Mouse (Mus musculus): ENCODE results near the gene Ipo5. TPM values are rescaled to one million over a fixed set of nuclear protein-coding genes. Genes with fewer than 3 reads are reported as not detected.

Ipo5 gene
- polyA plus RNA-seq, 1 experiment: 27.7 TPM

DNA sequence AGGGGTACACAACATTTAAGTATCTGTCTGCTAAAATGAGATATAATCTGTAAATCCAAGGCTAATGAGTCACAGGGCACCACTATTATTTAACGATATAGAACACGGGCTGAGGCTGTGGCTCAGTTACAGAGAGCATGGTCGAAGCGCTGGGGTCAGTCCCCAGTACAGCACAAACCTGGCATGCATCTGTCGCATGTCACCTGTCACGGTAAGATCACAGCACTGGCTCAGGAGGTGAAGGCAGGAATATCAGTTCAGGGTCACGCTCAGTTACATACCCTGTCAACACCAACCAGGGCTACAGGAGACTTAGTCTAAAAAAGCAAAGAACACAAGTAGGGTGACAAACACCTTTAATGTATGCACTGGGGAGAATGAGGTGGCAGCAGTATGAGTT, 36.6 kb upstream of the Ipo5 start:
- Histone ChIP-seq H3K4me3 (ENCODE audit: control insufficient read depth, insufficient read depth, low read length) (no peak overlapping the region), H3K27me3 (ENCODE audit: control insufficient read depth, insufficient read depth, low read length) (no peaks in the 10 kb centered on the region), H3K27ac (ENCODE audit: control insufficient read depth, insufficient read depth, low read length) (no peak overlapping the region), H3K4me1 (replicated peaks; ENCODE audit: control insufficient read depth, insufficient read depth, low read length) (no peaks in the 10 kb centered on the region), H3K36me3 (ENCODE audit: control insufficient read depth, insufficient read depth, low read length) (no peaks in the 10 kb centered on the region)
- WGBS: 96% methylated on average over 7 of the region's 7 CpGs
- TF ChIP-seq CTCF (IDR thresholded peaks at IDR 0.05; ENCODE audit: borderline replicate concordance, control insufficient read depth, extremely low read depth, insufficient read depth, low read length, poor library complexity) (no peak), POLR2A (IDR thresholded peaks at IDR 0.05; ENCODE audit: control insufficient read depth, extremely low read depth, insufficient read depth, low read length, poor library complexity) (no peak)
- no peak for DNase-seq

DNA sequence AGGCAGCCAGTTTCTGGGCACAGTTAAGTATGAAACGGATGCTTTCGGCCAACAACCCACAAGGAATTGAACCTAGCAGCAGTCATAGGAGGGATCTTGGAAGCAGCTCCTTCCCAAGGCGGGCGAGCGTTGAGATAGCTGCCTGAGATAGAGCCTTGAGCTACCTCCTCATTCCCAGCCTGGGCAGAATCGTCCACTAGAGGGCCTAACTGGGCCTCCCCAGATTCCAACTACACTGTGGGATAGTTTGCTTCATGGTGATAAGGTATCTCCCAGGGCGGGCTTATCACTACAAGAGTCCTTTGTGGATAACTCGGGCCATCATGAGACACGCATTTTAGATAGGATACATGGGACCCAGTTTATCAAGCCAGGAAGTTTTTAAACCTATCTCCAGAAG, 35.9 kb upstream of the Ipo5 start:
- 90% methylated on average over 9 of the region's 9 CpGs for WGBS
- Histone ChIP-seq H3K36me3 (ENCODE audit: control insufficient read depth, insufficient read depth, low read length) (no peaks in the 10 kb centered on the region), H3K27me3 (ENCODE audit: control insufficient read depth, insufficient read depth, low read length) (no peaks in the 10 kb centered on the region), H3K4me3 (ENCODE audit: control insufficient read depth, insufficient read depth, low read length) (no peak overlapping the region), H3K4me1 (replicated peaks; ENCODE audit: control insufficient read depth, insufficient read depth, low read length) (no peaks in the 10 kb centered on the region), H3K27ac (ENCODE audit: control insufficient read depth, insufficient read depth, low read length) (no peak overlapping the region)
- DNase-seq: peak; percentile 3
- TF ChIP-seq POLR2A (IDR thresholded peaks at IDR 0.05; ENCODE audit: control insufficient read depth, extremely low read depth, insufficient read depth, low read length, poor library complexity) (no peak), CTCF (IDR thresholded peaks at IDR 0.05; ENCODE audit: borderline replicate concordance, control insufficient read depth, extremely low read depth, insufficient read depth, low read length, poor library complexity) (no peak)

- no peak for DNase-seq
- Histone ChIP-seq H3K36me3 (ENCODE audit: control insufficient read depth, insufficient read depth, low read length) (no peaks in the 10 kb centered on the region), H3K4me3 (ENCODE audit: control insufficient read depth, insufficient read depth, low read length) (no peak overlapping the region), H3K4me1 (replicated peaks; ENCODE audit: control insufficient read depth, insufficient read depth, low read length) (no peaks in the 10 kb centered on the region), H3K27ac (ENCODE audit: control insufficient read depth, insufficient read depth, low read length) (no peak overlapping the region), H3K27me3 (ENCODE audit: control insufficient read depth, insufficient read depth, low read length) (no peaks in the 10 kb centered on the region)
- 80% methylated on average over 16 of the region's 16 CpGs for WGBS
- TF ChIP-seq POLR2A (IDR thresholded peaks at IDR 0.05; ENCODE audit: control insufficient read depth, extremely low read depth, insufficient read depth, low read length, poor library complexity) (no peak), CTCF (IDR thresholded peaks at IDR 0.05; ENCODE audit: borderline replicate concordance, control insufficient read depth, extremely low read depth, insufficient read depth, low read length, poor library complexity) (no peak)
Observed at GRCm38 (mm10) chr14:120875811-120876388, 35.1 kb upstream of the Ipo5 start.

DNA sequence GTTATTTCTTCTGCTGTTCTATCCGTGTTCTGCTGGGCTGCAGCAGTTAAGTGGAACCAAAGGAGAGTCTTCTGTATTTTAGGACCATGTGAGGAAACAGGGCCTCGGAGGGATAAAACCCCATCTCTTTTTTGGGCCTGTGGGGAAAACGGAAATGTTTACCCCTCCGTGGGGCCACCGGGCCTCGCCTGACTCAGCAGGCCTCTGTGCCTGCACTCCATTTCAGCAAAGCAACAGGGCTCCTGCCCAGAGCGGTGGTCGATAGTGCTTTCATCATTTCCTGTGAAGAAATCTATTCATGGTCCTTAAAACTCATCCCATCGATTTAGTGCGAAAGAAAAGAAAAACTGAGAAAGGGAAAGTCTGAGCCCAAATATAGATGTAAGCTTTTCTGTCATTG, 33.9 kb upstream of the Ipo5 start:
- TF ChIP-seq CTCF (IDR thresholded peaks at IDR 0.05; ENCODE audit: borderline replicate concordance, control insufficient read depth, extremely low read depth, insufficient read depth, low read length, poor library complexity) (no peak), POLR2A (IDR thresholded peaks at IDR 0.05; ENCODE audit: control insufficient read depth, extremely low read depth, insufficient read depth, low read length, poor library complexity) (no peak)
- no peaks in the 10 kb centered on the region for H3K27me3 ChIP-seq (ENCODE audit: control insufficient read depth, insufficient read depth, low read length)
- DNase-seq: no peak
- H3K36me3 ChIP-seq (ENCODE audit: control insufficient read depth, insufficient read depth, low read length): no peaks in the 10 kb centered on the region
- H3K27ac ChIP-seq (ENCODE audit: control insufficient read depth, insufficient read depth, low read length): no peak overlapping the region
- WGBS: 35% methylated on average over 10 of the region's 10 CpGs
- H3K4me1 ChIP-seq (replicated peaks; ENCODE audit: control insufficient read depth, insufficient read depth, low read length): no peaks in the 10 kb centered on the region
- H3K4me3 ChIP-seq (ENCODE audit: control insufficient read depth, insufficient read depth, low read length): no peak overlapping the region

DNA sequence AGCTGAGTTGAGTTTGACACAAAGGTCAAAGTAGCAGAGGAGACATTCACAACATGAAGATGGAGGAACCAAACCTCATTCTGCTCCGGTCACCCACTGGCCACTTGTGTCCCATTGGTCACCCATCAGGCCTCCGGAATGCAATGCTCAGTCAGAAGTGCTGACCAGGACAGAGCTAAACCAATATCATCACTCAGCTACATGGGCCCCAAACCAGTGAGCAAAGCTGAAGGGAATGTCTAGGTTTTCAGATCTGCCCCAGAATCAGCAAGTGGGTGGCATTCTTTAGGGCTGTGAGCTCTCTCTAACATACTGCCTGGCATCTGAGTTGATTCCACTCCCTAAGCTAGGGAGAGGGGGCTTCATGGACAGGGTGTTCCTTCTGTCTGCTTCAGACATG, 32.0 kb upstream of the Ipo5 start:
- H3K27ac ChIP-seq (ENCODE audit: control insufficient read depth, insufficient read depth, low read length): no peak overlapping the region
- H3K4me1 ChIP-seq (replicated peaks; ENCODE audit: control insufficient read depth, insufficient read depth, low read length): no peaks in the 10 kb centered on the region
- H3K27me3 ChIP-seq (ENCODE audit: control insufficient read depth, insufficient read depth, low read length): no peaks in the 10 kb centered on the region
- 94% methylated on average over 2 of the region's 2 CpGs for WGBS
- no peak for DNase-seq
- TF ChIP-seq CTCF (IDR thresholded peaks at IDR 0.05; ENCODE audit: borderline replicate concordance, control insufficient read depth, extremely low read depth, insufficient read depth, low read length, poor library complexity): no peak
- TF ChIP-seq POLR2A (IDR thresholded peaks at IDR 0.05; ENCODE audit: control insufficient read depth, extremely low read depth, insufficient read depth, low read length, poor library complexity): no peak
- no peak overlapping the region for H3K4me3 ChIP-seq (ENCODE audit: control insufficient read depth, insufficient read depth, low read length)
- no peaks in the 10 kb centered on the region for H3K36me3 ChIP-seq (ENCODE audit: control insufficient read depth, insufficient read depth, low read length)

GRCm38 (mm10) chr14:120880601-120881000, 30.4 kb upstream of the Ipo5 start:
- Histone ChIP-seq H3K4me3 (ENCODE audit: control insufficient read depth, insufficient read depth, low read length) (no peak overlapping the region), H3K27ac (ENCODE audit: control insufficient read depth, insufficient read depth, low read length) (no peak overlapping the region), H3K36me3 (ENCODE audit: control insufficient read depth, insufficient read depth, low read length) (no peaks in the 10 kb centered on the region), H3K4me1 (replicated peaks; ENCODE audit: control insufficient read depth, insufficient read depth, low read length) (no peaks in the 10 kb centered on the region), H3K27me3 (ENCODE audit: control insufficient read depth, insufficient read depth, low read length) (no peaks in the 10 kb centered on the region)
- 94% methylated on average over 5 of the region's 5 CpGs for WGBS
- DNase-seq: no peak
- TF ChIP-seq CTCF (IDR thresholded peaks at IDR 0.05; ENCODE audit: borderline replicate concordance, control insufficient read depth, extremely low read depth, insufficient read depth, low read length, poor library complexity) (no peak), POLR2A (IDR thresholded peaks at IDR 0.05; ENCODE audit: control insufficient read depth, extremely low read depth, insufficient read depth, low read length, poor library complexity) (no peak)

GRCm38 (mm10) chr14:120881054-120881453, 30.0 kb upstream of the Ipo5 start:
- Histone ChIP-seq H3K4me3 (ENCODE audit: control insufficient read depth, insufficient read depth, low read length) (no peak overlapping the region), H3K27ac (ENCODE audit: control insufficient read depth, insufficient read depth, low read length) (no peak overlapping the region), H3K4me1 (replicated peaks; ENCODE audit: control insufficient read depth, insufficient read depth, low read length) (no peaks in the 10 kb centered on the region), H3K27me3 (ENCODE audit: control insufficient read depth, insufficient read depth, low read length) (no peaks in the 10 kb centered on the region), H3K36me3 (ENCODE audit: control insufficient read depth, insufficient read depth, low read length) (no peaks in the 10 kb centered on the region)
- no peak for DNase-seq
- TF ChIP-seq POLR2A (IDR thresholded peaks at IDR 0.05; ENCODE audit: control insufficient read depth, extremely low read depth, insufficient read depth, low read length, poor library complexity): no peak
- TF ChIP-seq CTCF (IDR thresholded peaks at IDR 0.05; ENCODE audit: borderline replicate concordance, control insufficient read depth, extremely low read depth, insufficient read depth, low read length, poor library complexity): no peak
- WGBS: 95% methylated on average over 9 of the region's 9 CpGs

Measured in thymus, adult 2 months (tissue).